Mouse (Mus musculus): Measurements from ENCODE around the gene Cdc37l1.

Cdc37l1 gene

DNA sequence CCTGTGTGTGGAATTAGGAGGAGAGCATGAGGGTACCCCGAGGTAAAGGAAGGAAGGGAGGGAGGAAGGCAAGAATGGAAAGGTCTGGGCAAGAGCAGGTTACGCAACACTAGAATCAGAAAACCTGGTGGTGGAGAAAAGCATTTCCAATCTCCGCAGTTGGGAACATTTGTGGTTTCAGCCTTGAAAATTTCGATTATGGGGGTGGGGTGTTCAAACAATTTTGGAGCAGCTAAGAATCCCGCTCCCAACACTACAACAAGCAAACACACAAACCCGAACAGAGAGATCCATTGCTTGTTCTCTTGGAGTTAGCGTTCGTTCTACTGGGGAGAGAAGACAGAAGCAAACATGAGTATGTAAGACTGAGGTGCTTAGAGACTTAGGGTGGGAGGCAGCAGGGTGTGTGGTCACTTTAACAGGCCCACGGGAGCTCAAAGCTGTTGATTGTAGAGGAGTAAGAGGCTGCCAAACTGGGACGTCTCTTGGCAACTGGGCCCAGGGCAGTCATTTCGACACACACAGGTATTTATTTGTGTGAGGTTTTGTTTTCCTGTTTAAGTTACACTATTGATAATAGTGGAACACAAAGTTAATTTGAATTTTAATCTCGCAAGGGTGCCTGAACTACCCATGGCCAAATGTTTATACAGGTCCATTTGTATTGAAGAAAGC is 59.4 kb downstream of the Cdc37l1 start:
- DNase-seq: no peak

DNA sequence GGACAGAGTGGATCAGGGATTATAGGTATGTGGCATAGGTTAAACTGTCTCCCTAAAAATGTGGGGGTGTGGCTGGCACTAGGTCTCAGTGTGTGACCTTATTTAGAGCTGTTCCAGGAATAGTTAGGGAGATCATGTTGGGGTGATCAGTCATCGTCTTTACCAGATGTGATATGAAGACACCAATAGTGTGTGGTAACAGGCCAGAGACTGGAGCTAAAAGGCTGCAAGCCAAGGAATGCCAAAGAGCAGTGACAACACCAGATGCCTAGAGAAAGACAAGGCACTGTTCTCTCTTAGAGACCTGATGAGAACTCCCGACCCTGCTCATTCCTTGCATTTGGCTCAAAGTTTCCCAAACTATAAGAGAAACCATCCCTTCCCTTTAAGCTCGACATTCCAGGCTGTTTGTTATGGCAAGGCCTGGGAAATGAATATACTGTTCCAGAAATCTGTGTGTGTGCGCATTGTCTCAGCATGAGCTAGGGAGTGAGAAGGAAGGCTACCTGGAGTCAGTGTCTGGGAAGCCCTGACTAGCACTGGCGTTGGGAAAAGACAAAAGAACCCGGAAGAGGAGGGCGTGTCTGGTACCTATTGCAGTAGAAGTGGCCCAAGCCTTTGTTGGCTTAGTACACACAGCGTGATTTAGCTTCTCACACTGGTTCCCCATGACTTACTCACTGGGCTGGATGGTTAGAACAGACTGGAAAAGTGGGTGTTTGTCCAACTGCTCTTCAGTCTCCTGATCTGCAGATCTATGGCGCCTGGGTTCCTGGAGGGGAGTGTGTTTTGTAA is 60.2 kb downstream of the Cdc37l1 start:
- peak in 1 of 2 experiments; percentile 29 for DNase-seq

DNA sequence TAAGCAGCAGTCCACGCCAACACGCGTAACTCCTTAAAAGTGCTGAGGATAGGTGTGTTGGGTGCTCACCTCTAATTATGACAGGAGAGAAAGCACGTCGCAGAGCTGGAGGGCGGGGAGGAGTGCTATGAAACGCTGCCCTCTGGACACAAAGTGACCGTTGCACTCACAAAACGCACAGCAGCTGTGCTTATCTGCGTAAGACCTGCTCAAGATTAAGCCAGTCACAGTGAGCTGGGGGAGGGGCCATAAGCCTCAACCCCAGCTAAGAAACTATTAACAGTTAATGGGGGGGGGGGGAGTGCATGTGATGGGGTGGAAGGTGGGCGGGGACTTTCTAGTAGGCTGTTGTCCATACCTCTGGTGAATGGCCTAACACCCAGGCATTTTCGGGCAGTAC is 62.6 kb downstream of the Cdc37l1 start:
- DNase-seq: no peak

DNA sequence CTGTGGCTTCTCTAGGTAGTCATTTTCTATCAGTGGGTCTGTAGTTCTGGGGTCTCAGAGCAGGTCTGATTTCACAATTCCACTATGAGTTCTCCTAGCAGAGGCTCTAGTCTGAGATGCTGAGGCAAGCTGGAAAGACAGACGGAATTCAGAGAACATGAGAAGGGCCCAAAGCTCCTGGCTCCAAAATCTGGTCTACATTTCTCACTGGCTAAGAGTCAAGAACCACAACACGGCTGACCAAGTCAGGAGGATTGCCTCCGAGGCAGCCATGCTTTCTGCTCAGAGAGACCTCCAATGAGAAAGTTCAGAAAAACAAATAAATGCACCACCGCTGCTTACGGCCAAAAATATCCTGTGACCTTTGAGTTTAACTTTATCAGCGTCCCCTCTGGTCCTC is 64.4 kb downstream of the Cdc37l1 start:
- no peak for DNase-seq

DNA sequence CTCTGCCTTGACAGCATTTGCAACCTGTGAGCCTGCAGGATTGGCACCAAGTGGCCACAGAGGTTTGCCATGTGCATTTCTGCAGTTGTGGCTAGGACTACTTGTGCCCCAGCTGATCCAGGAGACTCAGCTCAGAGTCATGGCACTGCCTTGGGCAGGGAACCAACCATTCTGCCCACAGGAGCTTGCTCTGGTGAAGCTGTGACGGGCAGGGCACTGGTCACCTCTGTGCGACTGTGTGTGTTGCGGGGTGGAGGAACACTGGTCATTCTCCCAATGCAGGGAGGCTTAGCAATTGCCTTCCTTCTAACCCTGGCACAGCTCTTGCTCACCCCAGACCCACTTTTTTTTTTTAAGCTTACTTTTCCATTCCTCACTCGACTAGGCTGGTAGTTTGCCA is 65.3 kb downstream of the Cdc37l1 start:
- DNase-seq: no peak

DNA sequence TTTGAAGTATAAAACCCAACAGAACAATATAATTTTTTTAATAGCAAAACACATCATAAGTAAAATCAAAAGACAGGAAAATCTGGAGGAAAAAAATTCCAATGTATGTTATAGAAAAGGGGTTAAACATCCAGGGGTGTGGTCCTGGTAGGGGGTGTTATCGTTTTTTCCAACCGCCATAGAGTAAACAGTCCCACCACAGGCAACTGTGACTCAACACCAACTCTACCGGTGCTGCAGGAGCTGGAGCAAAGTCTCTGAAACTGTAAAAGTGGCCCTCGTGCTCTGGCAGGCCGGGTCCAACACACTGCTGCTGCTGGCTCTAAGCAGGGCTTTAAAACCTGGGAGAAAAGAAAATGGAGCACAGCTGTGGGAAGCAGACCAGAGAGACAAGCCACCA is 68.6 kb downstream of the Cdc37l1 start:
- DNase-seq: no peak

DNA sequence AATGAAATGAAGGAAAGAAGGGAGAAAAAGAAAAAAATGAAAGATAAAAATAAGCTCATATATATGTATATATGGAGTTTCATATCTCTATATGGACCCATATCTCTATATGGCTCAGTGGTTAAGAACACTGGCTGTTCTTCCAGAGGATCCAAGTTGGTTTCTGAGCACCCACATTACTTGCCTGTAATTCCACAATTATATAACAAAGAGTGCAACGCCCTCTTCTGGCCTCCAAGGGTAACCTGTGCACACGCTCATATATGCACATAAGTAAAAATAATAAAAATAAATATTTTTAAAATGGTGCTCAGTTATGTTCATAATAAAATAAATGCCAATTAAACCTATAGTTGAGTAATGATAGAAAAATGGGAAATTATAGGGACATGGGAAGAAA is 69.5 kb downstream of the Cdc37l1 start:
- DNase-seq: no peak

DNA sequence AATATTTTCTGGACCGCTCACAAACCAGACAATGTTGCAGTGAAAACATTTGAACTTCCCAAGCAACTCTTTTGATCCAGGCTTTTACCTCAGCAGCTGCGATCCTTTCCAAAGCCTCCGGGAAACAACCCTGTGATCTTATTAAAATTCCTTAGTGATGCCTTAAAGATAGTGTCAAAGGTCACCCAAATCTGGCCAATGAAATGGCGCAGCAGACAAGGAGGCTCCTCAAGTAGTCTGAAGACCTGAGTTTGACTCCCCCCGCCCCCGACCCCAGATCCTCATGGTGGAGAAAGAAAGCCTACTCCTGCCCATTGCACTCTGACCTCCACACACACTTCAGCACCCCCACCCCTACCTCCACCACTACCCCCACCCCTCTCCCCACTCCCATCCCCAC is 70.1 kb downstream of the Cdc37l1 start:
- no peak for DNase-seq

DNA sequence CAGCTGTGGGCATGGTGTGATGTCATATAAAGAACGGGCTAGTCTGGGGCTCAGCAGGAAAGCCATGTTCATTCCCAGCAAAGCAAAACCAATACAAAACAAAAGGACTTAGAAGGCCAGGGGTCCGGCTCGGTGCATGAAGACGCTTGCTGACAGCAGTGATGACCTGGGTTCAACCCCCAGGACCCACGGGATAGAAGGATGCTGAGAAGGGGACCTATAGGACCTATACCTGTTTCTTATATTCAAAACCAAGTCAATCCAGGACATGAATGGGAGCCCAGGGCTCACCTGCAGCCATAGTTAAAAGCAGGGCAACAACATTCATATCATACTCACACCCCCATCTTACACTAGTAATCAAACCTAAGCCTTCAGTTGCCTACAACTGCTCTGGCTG is 72.9 kb downstream of the Cdc37l1 start:
- DNase-seq: no peak

DNA sequence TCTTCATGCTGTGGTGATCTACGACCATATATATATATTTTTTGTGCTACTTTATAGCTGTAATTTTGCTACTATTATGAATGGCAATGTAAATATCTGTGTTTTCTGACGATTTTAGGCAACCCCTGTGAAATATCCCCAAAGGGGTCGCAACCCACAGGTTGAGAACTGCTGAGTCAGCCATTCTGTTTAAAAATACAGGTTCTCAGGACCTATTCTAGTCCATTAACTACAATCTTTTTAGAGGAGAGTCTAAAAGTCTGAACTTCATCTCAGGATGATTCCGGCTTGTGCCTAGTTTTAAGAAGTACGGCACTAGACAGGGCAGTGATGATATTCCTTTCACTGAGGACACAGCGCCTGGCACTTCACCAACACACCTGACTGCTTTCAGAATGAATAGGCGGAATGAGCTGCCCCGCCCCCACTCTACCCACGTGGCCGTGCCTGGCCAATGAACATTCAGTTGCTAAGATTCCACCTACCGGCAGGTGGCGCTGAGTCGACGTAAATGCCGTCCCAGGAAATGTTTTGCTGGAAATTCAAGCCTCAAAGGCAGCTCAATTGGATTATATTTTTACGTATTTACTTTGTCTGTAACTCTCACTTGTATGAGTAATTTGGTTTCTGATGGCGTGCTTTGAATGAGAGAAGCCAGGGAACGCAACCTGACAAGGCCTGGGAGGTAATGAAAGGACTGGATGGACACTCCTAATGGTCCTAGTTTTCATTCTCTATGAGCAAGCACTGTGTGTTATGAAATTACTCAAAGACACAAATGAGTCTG is 73.6 kb downstream of the Cdc37l1 start:
- DNase-seq: peak; percentile 90 to 94

DNA sequence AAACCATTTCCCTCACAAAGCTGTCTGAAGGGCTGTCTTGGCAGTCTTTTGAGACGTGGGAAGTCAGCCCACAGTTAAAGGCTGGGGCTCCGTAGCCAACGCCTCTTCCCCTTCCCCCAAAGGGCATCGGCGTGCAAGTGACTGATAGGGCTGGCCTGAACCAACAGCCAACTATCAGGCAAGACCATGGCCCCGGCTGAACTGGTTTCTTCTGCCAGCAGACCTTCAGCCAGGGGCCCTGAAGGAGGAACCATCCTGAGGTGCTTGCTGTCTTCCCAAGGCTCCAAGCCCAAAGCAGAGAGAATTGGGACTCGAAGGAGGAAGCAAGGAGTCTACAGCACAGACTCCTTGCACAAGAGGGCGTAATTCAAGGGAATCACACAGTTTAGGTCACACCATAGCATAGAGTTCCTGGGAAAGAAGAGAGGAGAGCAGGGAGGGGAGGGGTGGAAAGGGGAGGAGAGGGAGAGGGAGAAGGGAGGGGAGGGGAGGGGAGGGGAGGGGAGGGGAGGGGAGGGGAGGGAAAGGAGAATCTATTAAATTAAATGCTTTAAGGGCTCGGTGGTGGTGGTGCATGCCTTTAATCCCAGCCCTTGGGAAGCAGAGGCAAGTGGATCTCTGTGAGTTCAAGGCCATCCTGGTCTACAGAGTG is 74.4 kb downstream of the Cdc37l1 start:
- peak; percentile 44 to 54 for DNase-seq

DNA sequence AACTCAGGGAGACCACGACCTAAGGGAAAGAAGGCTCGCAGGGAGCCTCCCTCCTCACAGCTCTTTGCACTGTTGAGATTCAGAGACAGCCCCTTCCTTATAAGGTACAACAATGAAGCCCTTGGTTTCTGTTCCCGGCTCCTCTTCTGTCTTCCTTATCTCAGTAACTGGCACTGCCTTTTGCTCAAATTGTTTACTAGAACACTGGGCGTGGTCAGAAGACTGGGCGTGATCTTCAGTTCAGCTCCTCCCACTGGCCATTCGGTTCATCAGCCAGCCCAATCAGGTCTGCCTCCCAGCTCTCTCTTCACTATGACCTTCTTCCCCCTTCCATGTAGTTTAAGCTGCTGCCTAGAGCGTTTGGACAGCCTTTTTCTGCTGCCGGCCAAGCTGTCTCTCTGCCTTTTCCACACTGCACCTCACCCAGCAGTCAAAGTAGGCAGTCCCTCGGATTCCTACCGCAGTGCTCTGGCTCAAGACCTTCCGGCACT is 76.9 kb downstream of the Cdc37l1 start:
- DNase-seq: peak; percentile 80

DNA sequence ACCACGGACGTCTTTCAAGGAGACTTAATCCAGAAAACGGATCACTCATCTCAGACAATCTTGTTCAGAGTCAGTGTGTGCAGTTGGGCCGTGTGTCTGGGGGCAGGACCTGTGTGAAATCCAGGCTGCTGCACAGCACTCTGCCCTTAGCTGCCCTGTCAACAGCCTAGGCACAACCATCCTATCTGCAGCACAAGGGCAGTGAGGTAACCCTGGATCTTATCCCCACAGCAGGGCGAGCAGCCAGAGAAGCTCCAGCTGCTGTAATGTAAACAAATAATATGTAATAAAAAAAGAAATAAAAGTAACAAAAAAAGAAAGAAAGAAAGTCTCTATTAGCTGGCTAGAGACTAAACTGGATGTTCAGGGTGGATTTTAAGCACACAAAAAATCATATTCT is 79.0 kb downstream of the Cdc37l1 start:
- DNase-seq: no peak

DNA sequence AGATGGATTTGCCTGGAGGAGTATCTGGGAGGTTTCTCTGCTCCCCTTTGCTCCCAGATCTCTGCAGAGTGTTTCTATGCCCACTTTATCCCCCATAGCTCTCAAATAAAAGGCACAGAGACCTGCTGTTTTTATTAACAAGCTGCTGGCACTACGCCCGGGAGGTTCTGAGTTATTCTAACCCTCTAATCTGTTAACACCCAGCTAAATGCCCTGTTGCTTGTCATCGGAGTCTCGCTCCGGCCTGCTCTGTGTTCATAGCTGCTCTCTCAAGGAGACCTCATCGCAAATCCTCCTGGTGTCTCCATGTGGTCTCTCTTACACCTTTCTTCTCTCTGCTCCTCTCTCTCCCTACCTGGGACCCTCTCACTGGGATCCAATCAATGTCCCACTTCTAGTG is 84.7 kb downstream of the Cdc37l1 start:
- DNase-seq: no peak

Measured in lung, postnatal 4 days (tissue).